Mouse (Mus musculus) liver, embryonic 16.5 days (tissue): ENCODE measurements around the gene Prdm10. TPM values are rescaled to one million over a fixed set of nuclear protein-coding genes. Genes with fewer than 3 reads are reported as not detected.

Experiments
- ATAC-seq: fragments of 200-750 bp; cut with Nextera tagmentation; 2 replicates; pipeline ENCODE4 v1.8.0; 2017; ENCODE audit warnings: low read depth, mild to moderate bottlenecking, moderate number of reproducible peaks, moderate library complexity
- H3K27ac ChIP-seq: fragments of 300-500 bp; sonication (generic); 2 replicates; pipeline ENCODE4 v1.5.1; 2014; ENCODE audit warnings: mild to moderate bottlenecking, low read length
- H3K27me3 ChIP-seq: fragments of 300-500 bp; sonication (generic); 2 replicates; pipeline ENCODE4 v1.6.1; 2014; ENCODE audit warnings: low read depth, low read length, mixed read lengths; ENCODE audit not compliant: control insufficient read depth, insufficient read depth
- H3K36me3 ChIP-seq: fragments of 300-500 bp; sonication (generic); 2 replicates; pipeline ENCODE4 v1.6.1; 2014; ENCODE audit warnings: mild to moderate bottlenecking; ENCODE audit not compliant: control insufficient read depth, insufficient read depth
- H3K4me1 ChIP-seq: fragments of 300-500 bp; sonication (generic); 2 replicates; pipeline ENCODE4 v1.6.1; 2014; ENCODE audit warnings: low read depth, low read length, mixed read lengths; ENCODE audit not compliant: control insufficient read depth
- H3K4me2 ChIP-seq: fragments of 300-500 bp; sonication (generic); 2 replicates; pipeline ENCODE4 v1.6.1; 2014; ENCODE audit warnings: low read depth, low read length, mixed read lengths
- H3K4me3 ChIP-seq: fragments of 300-500 bp; sonication (generic); 2 replicates; pipeline ENCODE4 v1.5.1; 2014; ENCODE audit warnings: low read depth, mild to moderate bottlenecking, low read length
- H3K9ac ChIP-seq: fragments of 300-500 bp; sonication (generic); 2 replicates; pipeline ENCODE4 v1.6.1; 2014; ENCODE audit warnings: low read depth, low read length
- H3K9me3 ChIP-seq: fragments of 300-500 bp; sonication (generic); replicated peaks from 2 replicates; pipeline ENCODE4 v1.6.1; 2016; ENCODE audit warnings: low read length; ENCODE audit not compliant: control insufficient read depth
- WGBS: fragments of 180-500 bp; shearing (Covaris S2); extraction: QIAGEN DNeasy Blood & Tissue Kit; methylation state at CpG from one replicate; pipeline ENCODE4 v1.1.7; 2014; ENCODE audit not compliant: insufficient replicate concordance; 5-methylcytosine and 5-hydroxymethylcytosine counted together
- polyA plus RNA-seq: library from polyadenylated mRNA; unstranded; fragments of >200 nt; fragmentation: Nextera tagmentation; extraction: Ambion mirVana; gene quantifications from 2 replicates; pipeline ENCODE4 v1.2.1, GENCODE M21; 2015

Gene Prdm10
- polyA plus RNA-seq, 1 experiment from 2014 or later, result 3.1 TPM

DNA sequence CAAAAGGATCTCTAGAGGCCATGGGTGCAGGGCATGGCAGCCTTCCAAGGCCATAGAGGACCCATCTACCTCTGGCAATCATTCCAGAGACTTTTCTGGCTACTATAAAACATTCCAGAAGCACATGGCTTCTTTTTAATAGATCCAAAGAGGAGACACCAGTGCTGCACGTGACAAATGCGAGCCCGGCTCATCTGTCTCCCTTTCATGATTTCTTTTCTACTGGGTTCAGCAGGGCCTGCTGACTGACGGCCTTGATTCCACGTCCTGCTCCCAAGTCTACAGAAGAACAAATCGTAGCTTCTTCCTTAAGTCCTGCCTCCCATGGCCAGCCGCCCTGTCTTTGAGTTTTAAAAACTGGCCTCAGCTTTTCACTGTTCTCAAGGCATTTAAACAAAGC lies 1.7 kb upstream of the Prdm10 start:
- H3K9me3 ChIP-seq, result no peaks in the 10 kb centered on the region
- H3K4me2 ChIP-seq, result no peak overlapping the region; the same call in 1 of the 2 replicates
- peak overlapping the region; percentile 95 for H3K27ac ChIP-seq
- H3K36me3 ChIP-seq, result no peaks in the 10 kb centered on the region
- H3K4me3 ChIP-seq, result no peak overlapping the region
- no peak overlapping the region for H3K9ac ChIP-seq
- WGBS, result 81% methylated on average over 7 of the region's 7 CpGs
- no peaks in the 10 kb centered on the region for H3K27me3 ChIP-seq
- H3K4me1 ChIP-seq, result peaks cover 40% of the 10 kb centered on the region
- no peak for ATAC-seq

DNA sequence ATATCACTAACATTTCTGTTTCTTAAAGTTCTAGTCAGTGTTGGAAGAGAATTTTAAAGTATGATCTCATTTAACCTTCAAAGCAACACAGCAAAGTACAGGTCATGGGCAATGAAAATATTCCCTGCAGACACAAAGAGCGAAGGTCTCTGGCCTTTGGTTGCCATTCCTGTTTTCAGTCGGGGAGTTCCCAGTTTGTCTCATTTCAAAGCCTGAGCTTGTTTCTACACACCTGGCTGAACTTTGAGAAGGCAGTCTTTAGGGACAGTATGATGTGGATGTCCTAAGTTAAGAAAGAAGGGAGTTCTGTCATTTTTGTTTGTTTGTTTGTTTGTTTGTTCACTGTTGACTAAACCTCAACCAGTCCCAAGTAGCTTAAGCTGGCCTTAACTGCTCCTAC lies 1.0 kb upstream of the Prdm10 start:
- peak overlapping the region; percentile 88 for H3K4me3 ChIP-seq
- WGBS, result 47% methylated on average over 2 of the region's 2 CpGs
- peak overlapping the region; percentile 95 for H3K27ac ChIP-seq
- H3K9me3 ChIP-seq, result no peaks in the 10 kb centered on the region
- H3K4me1 ChIP-seq, result peaks cover 46% of the 10 kb centered on the region
- no peaks in the 10 kb centered on the region for H3K27me3 ChIP-seq
- H3K36me3 ChIP-seq, result no peaks in the 10 kb centered on the region
- ATAC-seq, result no peak
- H3K9ac ChIP-seq, result peak overlapping the region; percentile 94
- peak overlapping the region; percentile 80 for H3K4me2 ChIP-seq

DNA sequence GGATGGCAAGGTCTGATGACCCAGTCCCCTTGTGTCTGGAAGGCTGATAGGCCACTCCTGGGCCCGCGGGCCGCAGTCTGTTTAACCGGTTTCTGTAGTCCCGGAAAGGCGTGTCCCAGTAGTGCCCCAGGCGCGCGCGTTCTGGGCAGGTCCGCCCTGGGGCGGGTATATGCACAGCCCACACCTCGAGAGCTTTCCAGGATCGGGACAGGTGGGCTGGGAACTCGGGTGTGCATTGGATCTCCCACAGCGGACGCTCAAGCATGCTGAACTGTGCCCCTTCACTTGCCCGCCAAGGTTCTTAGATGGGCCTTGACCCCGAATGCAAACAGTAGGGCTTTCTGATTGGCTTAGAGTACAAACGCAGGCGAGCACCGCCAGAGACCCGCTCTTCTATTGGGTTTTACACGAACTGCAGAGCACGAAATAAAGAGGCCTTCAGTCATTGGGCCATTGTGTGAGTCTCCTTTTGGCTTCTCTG lies 413 bp upstream of the Prdm10 start:
- Histone ChIP-seq H3K27ac (peak overlapping the region; percentile 95), H3K4me1 (peaks cover 46% of the 10 kb centered on the region), H3K27me3 (no peaks in the 10 kb centered on the region), H3K4me2 (peak overlapping the region; percentile 80), H3K9me3 (no peaks in the 10 kb centered on the region), H3K36me3 (no peaks in the 10 kb centered on the region), H3K4me3 (peak overlapping the region; percentile 88), H3K9ac (peak overlapping the region; percentile 94)
- WGBS, result 0% methylated on average over 25 of the region's 25 CpGs
- peak; percentile 81 for ATAC-seq

DNA sequence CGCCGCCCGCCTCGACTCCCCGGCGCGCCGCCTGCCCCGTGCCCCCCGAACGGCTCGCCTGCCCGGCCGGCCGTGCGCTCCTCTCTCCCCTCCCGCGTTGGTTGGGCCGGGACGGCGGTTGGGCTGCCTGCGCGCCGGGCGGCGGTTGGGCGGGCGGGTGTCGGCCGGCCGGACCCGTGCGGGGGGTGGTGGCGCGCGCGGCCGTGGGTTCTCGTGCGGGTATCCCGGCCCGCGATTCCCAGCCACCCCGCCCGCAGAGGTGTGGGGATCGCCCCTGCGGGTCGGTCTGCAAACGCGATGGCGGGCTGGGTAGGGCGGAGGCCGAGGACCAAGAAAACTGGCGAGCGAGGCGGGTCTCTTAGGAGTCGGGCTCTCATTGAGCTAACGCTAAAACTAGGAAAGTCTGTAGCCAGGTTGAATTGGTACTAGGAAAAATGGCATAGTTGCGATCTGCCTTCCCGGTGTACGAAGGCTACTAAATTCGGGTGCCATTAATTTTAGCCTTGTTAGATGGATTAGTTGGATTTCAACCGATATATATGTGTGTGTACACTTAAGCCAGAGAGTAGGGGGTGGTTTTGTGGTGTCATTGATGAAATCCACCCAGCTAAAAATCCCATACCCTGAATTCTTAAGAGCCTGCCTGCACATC lies 799 bp downstream of the Prdm10 start:
- ATAC-seq, result peak; percentile 55
- Histone ChIP-seq H3K27ac (peak overlapping the region; percentile 95), H3K27me3 (no peaks in the 10 kb centered on the region), H3K4me1 (peaks cover 46% of the 10 kb centered on the region), H3K4me3 (peak overlapping the region; percentile 88), H3K4me2 (peak overlapping the region; percentile 80), H3K36me3 (no peaks in the 10 kb centered on the region; the same call in 1 of the 2 replicates), H3K9me3 (no peaks in the 10 kb centered on the region), H3K9ac (peak overlapping the region; percentile 94)
- WGBS, result under 1% methylated on average over 53 of the region's 63 CpGs

DNA sequence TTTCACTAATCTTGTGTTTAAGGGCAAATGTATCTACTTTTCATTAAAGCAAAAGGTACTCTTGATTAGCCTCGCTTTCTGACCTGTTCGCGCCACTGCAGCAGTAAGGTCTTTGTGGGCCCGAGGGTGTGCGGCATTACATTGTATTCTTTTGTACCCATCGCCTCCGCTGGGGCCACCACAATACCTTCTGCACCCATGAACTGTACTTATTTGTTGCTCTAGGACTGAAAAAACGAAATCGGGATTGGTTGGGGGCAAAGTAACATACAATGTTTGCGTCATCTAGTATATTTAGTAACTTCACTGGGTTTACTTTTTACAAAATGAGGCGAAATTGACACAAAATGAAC lies 1.3 kb downstream of the Prdm10 start:
- no peaks in the 10 kb centered on the region; the same call in 1 of the 2 replicates for H3K36me3 ChIP-seq
- H3K9me3 ChIP-seq, result no peaks in the 10 kb centered on the region
- H3K27me3 ChIP-seq, result no peaks in the 10 kb centered on the region
- ATAC-seq, result no peak
- peak overlapping the region; percentile 80 for H3K4me2 ChIP-seq
- H3K27ac ChIP-seq, result peak overlapping the region; percentile 95
- peak overlapping the region; percentile 88 for H3K4me3 ChIP-seq
- peaks cover 46% of the 10 kb centered on the region for H3K4me1 ChIP-seq
- 5% methylated on average over 11 of the region's 11 CpGs for WGBS
- H3K9ac ChIP-seq, result peak overlapping the region; percentile 94

DNA sequence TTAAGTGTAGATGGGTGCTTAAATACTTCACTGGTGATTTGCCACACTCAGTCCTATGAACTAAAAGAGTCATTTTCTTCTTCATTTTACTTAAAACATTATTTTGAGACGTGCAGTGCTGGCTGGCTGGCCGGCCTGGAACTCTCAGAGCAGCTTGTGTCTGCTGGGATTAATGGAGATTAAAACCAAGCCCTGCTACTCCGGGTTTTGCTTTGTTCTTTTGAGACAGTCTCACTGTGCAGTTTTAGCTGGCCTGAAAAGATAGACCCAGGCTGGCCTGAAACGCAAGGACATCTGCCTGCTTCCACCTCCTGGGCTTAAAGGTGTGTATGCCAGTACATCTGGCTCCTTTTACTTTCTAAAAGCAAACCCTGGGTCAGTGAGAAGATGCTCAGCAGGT lies 2.2 kb downstream of the Prdm10 start:
- WGBS, result 67% methylated on average over 4 of the region's 4 CpGs
- Histone ChIP-seq H3K27ac (0 out of 2 replicates have a peak overlapping the region, but pooled peaks have one; percentile 0), H3K4me1 (peaks cover 42% of the 10 kb centered on the region), H3K4me3 (no peak overlapping the region), H3K9me3 (no peaks in the 10 kb centered on the region), H3K4me2 (0 out of 2 replicates have a peak overlapping the region, but pooled peaks have one; percentile 80), H3K9ac (0 out of 2 replicates have a peak overlapping the region, but pooled peaks have one; percentile 0), H3K27me3 (no peaks in the 10 kb centered on the region), H3K36me3 (no peaks in the 10 kb centered on the region; the same call in 1 of the 2 replicates)
- no peak for ATAC-seq

DNA sequence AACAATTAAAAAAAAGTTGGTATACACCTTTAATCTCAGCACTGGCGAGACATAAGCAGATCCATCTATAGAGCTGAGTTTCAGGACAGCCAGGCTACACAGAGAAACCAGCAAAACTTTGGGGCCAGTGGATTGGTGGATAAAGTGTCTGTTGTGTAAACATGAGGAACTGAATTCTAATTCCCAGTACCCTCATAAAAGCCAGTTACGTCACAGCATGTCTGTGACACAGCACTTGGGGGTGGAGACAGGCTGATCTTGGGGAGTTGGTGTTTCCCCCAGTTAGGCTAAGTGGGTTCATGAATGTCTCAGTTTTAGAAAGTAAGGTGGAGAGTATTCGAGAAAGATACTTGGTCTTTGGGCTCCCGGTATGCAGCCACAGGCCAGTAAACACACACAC lies 2.7 kb downstream of the Prdm10 start:
- Histone ChIP-seq H3K36me3 (no peaks in the 10 kb centered on the region; the same call in 1 of the 2 replicates), H3K4me3 (no peak overlapping the region), H3K27ac (peak overlapping the region; percentile 22; the same call in 1 of the 2 replicates), H3K9ac (no peak overlapping the region), H3K4me2 (no peak overlapping the region), H3K4me1 (peaks cover 37% of the 10 kb centered on the region), H3K9me3 (no peaks in the 10 kb centered on the region), H3K27me3 (no peaks in the 10 kb centered on the region)
- no peak for ATAC-seq
- 82% methylated on average over 4 of the region's 4 CpGs for WGBS

- no peaks in the 10 kb centered on the region for H3K9me3 ChIP-seq
- 0 out of 2 replicates have a peak overlapping the region, but pooled peaks have one; percentile 9 for H3K27ac ChIP-seq
- H3K27me3 ChIP-seq, result no peaks in the 10 kb centered on the region
- 56% methylated on average over 3 of the region's 3 CpGs for WGBS
- peaks cover 30% of the 10 kb centered on the region for H3K4me1 ChIP-seq
- ATAC-seq, result no peak
- no peak overlapping the region for H3K4me2 ChIP-seq
- no peak overlapping the region for H3K4me3 ChIP-seq
- H3K9ac ChIP-seq, result no peak overlapping the region
- H3K36me3 ChIP-seq, result no peaks in the 10 kb centered on the region; the same call in 1 of the 2 replicates
Measured at GRCm38 (mm10) chr9:31283911-31284310, 3.6 kb downstream of the Prdm10 start.

DNA sequence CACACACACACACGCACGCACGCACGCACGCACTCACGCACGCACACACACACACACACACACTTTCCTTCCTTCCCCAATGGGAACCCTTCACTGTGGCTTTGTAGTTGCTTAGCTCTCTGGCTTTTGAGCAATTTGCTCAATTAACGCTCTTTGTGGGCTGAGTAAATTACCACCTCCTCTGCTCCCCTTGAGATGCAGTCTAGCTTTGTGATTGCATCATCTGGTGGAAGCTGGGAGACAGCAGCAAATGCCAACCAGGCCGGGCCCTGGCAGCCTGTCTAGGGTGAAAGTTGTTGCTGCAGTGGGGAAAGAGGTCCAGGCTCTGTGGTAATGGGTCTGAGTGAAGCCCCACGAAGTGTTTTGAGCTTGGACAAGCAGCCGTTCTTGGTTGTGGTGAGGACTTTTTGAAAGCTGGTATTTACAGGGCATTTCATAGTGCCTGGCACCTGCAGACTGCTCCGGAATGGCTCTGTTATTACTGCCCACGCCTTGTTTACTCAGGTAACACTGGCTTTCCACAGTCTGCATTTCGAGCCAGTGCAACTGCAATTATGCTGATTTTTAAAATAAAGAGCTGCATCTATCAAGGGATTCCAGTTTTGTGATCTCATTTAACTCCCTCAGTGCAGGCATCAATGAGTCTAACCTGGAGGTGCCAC lies 10.0 kb downstream of the Prdm10 start:
- Histone ChIP-seq H3K27me3 (no peaks in the 10 kb centered on the region), H3K4me1 (peaks cover 7% of the 10 kb centered on the region), H3K36me3 (no peaks in the 10 kb centered on the region; the same call in 1 of the 2 replicates), H3K9me3 (no peaks in the 10 kb centered on the region), H3K4me2 (no peak overlapping the region), H3K9ac (no peak overlapping the region), H3K27ac (peak overlapping the region; percentile 9; the same call in 1 of the 2 replicates), H3K4me3 (no peak overlapping the region)
- 0 out of 2 replicates have a peak, but pooled peaks have one; percentile 26 for ATAC-seq
- WGBS, result 61% methylated on average over 14 of the region's 14 CpGs
